Mouse (Mus musculus): ENCODE measurements around the gene Cfb.
"Not testable (repeated sequence)": the region's sequence is repeated elsewhere in the genome, so short reads cannot be mapped to it uniquely, and the experiment has no call there.

Cfb gene

DNA sequence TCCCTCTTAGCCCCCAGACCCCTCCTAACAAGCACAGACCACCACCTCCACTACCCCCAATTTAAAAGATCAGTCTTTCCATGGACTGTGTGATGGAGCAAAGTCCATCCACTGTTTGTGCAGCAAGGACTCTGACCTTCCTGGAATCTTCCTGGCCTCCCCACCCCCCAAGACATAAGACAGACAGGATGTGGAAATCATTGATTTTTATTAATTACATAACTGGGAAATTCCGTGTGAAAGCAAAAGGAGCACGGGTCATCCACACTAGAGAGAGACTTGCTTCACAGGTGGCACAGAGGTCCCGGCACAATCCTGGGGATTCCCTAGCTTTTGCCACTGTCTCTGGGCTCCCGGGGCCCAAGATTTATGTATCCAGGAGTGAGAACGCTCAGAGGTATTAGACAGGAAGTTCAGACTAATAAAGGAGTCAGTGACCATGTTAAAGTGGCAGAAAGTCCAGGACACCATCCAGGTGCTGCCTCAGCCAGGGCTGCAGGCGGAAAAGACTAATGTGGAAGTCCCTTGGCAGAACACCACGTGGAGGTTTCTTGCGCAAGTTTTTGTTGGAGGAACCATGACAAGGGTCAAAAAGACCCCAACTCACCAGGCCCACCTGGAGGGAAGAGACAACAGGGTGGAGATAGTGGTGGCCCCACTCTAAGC lies at the start of gene Cfb:
TSS of gene Cfb (minus strand) at position 103 of the 666 bp plus-strand sequence.
- no peak for DNase-seq (ENCODE audit: low read depth, low spot score)

DNA sequence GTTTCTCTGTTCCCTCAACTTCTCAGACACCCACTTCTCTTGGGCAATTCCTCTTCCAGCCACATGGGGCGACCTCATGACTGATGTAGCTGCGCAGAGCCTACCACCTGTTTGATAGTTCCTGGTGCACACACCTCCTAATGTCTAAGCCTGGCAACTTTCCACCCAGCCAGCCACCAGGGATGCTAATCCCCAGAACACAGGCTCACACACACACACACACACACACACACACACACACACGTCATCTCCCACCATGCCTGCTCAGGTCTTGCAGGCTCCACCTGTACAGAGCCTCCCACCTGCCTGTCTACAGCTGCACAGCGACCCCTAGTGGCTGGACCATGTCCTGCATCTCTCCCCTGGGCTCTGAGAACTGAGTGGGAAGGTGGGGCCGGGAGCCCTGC lies 49.6 kb upstream of the Cfb start:
- DNase-seq (ENCODE audit: low read depth, low spot score) = peak; percentile 92

DNA sequence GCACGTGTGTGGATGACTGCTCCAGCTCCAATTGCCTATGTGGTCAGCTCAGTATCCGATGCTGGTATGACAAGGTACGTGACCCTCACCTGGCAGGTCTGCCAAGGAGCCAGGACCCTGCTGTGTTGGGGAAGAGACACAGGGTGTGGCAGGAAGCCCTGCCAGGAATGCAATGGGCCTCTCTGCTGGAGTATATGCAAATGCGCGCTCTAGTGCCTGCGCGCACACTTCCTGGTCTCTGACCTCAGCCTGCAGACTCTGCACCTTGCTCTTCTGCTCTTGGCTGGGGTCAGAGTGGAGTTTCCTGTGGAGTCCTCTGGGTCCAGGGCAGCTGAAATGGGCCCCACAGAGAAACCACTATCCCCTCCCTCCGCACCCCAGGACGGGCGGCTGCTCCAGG lies 48.7 kb upstream of the Cfb start:
- peak; percentile 92 for DNase-seq (ENCODE audit: low read depth, low spot score)

DNA sequence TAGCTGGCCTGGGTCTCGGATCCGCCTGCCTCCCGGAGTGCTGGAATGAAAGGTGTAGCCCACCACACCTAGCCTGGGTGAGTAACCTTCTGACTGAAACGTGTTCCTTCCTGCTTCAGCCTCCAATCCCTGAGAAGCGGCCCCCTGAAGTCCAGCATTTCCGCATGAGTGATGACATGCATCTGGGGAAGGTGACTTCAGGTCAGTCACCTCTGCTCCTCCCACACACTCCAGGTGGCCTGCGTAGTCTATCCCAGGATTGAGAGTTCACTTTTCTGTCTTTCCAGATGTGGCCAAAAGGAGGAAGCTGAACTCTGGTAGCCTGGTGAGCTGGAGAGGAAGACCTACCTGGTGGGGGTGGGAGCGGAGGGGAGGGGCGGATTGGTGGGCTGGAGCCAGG lies 40.6 kb upstream of the Cfb start:
- DNase-seq (ENCODE audit: low read depth, low spot score) = peak; percentile 96

DNA sequence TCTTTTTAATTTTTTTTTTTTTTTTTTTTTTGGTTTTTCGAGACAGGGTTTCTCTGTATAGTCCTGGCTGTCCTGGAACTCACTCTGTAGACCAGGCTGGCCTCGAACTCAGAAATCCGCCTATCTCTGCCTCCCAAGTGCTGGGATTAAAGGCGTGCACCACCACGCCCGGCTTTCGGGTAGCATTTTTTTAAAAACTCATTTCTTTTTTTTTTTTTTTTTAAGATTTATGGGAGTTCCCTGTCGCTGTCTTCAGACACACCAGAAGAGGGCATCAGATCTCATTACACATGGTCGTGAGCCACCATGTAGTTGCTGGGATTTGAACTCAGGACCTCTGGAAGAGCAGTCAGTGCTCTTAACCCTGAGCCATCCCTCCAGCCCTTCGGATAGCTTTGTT lies 39.6 kb upstream of the Cfb start:
- DNase-seq (ENCODE audit: low read depth, low spot score) = not testable (repeated sequence)

DNA sequence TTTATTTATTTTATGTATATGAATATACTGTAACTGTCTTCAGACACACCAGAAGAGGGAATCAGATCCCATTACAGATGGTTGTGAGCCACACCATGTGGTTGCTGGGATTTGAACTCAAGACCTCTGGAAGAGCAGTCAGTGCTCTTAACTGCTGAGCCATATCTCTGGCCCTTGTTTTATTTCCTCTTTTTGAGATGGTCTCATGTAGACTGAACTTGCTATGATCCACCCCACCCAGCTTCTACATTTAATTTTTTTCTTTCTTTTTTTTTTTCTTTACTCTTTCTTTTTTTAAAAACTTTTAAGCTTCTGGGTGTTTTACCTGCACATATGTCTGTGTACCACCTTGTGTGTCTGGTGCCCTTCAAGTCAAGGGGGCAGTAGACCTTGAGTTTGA lies 38.5 kb upstream of the Cfb start:
- not testable (repeated sequence) for DNase-seq (ENCODE audit: low read depth, low spot score)

DNA sequence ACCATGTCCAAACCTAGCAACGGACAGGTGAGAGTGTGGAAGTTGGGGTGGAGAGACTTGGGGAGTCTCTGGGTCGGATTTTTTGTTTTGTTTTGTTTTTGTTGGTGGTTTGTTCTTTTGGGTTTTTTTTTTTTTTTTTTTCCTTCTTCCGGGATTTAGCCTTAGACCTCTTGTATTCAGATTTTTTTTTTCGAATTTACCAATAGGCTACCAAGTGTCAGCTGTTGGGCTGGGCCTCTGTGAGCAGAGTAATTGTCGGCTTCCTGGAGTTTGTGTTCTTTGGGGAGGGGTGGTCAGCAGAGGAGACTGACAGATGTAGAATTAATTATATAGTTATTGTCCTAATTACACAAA lies 37.5 kb upstream of the Cfb start:
- peak; percentile 31 for DNase-seq (ENCODE audit: low read depth, low spot score)

DNA sequence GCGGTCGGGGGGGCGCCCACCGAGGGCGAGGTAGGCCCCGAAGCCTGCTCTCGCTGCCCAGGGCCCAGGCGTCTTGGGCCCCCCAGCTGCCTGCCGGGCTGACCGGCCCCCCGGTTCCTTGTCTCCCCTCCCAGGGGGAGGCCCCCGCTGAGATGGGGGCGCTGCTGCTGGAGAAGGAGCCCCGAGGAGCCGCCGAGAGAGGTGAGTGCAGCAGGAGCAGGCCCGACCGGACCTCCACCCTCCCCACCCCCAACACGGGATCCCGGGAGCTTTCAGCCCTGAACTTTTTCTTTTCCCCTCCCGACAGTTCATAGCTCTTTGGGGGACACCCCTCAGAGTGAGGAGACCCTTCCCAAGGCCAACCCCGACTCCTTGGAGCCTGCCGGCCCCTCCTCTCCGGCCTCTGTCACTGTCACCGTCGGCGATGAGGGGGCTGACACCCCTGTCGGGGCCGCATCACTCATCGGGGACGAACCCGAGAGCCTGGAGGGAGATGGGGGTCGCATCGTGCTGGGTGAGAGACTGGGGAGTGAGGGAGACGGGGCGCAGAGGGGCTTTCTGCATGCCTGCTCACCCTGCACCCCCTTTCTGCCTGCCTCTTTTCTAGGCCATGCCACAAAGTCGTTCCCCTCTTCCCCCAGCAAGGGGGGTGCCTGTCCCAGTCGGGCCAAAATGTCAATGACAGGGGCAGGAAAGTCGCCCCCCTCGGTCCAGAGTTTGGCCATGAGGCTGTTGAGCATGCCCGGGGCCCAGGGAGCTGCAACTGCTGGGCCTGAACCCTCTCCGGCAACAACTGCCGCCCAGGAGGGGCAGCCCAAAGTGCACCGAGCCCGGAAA lies 37.0 kb upstream of the Cfb start:
- DNase-seq (ENCODE audit: low read depth, low spot score) = peak; percentile 45

DNA sequence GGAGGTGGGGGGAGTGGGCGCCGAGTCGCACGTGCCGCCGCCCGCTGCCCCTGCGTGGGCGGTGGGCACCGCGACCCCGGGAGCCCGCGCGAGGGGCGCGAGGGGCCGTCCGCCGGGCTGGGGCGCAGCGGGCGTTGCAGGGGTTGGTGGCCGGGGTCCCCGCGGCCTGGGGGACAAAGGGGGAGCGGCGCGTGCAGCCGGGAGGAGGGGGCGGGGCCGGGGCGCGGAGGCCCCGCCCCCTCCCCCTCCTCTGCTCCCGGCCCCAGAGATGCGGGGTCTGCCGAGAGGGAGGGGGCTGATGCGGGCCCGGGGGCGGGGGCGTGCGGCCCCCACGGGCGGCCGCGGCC lies 36.4 kb upstream of the Cfb start:
- DNase-seq (ENCODE audit: low read depth, low spot score) = peak; percentile 33

DNA sequence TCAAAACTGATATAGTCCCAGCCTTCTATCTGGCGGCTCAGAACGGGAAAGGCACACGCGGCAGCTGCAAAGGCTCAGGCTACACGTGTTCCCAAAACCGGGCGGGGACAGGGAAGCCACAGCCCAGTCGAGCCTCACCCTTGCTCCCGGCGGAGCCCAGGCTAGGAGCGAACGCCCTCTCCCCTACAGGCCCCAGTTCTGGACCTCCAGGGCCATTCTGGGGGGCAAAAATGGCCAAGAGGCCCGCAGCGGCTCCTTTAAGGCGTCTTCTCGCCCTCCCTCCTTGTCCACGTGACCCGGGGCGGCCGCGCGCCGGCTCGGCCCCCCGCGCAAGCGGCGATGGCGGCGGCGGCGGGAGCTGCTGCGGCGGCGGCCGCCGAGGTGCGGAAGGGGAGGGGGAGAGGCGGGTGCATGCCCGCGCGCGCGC lies 35.9 kb upstream of the Cfb start, which contains the start of the genes C2 and Ehmt2:
TSS of gene C2 (minus strand) at position 106 of the 427 bp plus-strand sequence.
TSS of gene Ehmt2 (plus strand) at position 310 of the 427 bp plus-strand sequence.
- DNase-seq (ENCODE audit: low read depth, low spot score) = peak; percentile 76

DNA sequence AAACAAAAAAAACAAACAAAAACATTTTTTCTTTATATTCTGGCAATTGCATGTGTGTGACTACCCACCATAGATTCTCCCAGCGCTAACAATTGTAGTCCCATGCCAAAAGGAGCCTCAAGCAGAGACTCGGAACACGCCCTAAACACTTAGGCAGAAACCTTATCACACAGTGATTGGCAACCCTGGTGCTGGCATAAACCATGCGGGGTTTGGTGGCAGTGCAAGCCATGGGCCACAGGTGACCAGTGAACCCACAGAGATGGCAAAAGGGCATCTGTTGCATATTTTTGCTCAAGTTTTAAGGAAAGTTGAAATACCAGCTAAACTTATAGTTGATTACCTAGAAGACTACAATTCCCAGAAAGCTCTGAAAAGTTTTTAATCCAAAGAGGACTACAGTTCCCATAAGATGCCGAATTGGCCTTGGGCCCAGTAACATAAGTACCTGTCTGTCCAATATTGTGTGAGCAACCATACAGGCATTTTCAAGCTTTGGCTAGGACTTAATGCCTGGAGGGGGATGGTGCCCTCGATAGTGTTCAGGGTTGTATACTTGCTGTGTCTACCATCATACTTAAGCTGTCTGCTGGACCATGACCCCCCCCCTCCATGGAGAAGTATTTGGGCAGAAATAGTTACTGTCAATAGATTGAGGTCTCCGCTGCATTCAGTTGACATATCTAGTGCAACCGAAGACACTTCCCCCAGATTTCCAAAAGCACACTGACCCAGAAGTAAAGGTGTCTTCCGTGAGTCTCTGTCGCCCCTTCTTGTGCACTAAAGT lies 35.2 kb upstream of the Cfb start:
- DNase-seq (ENCODE audit: low read depth, low spot score) = no peak

DNA sequence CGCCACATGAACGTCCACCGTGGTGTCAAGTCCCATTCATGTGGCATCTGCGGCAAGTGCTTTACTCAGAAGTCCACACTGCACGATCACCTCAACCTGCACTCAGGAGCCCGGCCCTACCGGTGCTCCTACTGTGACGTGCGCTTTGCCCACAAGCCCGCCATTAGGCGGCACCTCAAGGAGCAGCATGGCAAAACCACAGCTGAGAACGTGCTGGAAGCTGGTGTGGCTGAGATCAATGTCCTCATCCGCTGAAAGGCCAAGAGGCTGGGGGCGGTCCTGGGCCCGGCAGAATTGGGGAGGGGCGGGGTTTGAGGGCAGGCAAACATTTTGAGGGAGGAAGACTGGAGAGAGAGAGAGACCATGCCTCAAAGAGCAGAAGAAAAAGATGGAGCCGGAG lies 34.0 kb upstream of the Cfb start:
- peak; percentile 88 for DNase-seq (ENCODE audit: low read depth, low spot score)

DNA sequence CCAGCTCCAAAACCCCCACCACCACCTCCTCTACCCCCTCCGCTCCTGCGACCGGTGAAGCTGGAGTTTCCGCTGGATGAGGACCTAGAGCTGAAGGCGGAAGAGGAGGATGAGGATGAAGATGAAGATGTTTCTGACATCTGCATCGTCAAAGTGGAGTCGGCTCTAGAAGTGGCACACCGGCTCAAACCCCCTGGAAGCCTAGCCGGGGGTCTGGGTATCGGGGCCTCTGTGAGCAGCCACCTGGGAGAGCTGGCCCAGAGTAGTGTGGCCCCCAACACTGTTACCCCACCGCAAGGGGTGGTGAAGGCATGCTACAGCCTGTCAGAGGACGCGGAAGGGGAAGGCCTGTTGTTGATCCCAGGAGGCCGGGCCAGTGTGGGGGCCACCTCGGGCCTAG lies 33.4 kb upstream of the Cfb start:
- DNase-seq (ENCODE audit: low read depth, low spot score) = no peak

DNA sequence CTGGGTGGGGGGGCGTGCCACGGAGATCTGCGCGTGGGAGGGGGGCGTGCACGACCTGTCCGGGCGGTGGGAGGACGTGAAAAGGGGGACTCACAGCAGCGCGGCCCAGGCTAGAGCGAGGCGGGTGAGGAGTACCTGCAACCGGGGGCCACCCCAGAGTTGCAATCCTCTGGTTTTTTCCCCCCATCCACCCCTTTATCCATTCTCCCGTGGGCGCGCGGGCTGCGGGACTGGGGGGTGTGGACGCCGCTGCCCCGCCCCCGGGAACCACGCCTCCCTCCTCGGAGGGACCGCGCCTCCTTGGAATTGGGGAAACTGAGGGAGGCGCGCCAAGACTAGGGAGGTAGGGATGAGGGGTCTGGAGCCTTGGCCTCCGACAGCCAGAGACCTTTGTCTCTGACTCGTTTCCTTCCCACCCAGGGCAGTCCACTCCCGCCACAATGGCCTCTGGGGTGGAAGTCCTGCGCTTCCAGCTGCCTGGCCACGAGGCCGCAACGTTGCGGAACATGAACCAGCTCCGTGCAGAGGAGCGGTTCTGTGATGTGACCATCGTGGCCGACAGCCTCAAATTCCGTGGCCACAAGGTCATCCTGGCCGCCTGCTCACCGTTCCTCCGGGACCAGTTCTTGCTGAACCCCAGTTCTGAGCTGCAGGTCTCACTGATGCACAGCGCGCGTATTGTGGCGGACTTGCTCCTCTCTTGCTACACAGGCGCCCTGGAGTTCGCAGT lies 32.6 kb upstream of the Cfb start:
- DNase-seq (ENCODE audit: low read depth, low spot score) = peak; percentile 55

DNA sequence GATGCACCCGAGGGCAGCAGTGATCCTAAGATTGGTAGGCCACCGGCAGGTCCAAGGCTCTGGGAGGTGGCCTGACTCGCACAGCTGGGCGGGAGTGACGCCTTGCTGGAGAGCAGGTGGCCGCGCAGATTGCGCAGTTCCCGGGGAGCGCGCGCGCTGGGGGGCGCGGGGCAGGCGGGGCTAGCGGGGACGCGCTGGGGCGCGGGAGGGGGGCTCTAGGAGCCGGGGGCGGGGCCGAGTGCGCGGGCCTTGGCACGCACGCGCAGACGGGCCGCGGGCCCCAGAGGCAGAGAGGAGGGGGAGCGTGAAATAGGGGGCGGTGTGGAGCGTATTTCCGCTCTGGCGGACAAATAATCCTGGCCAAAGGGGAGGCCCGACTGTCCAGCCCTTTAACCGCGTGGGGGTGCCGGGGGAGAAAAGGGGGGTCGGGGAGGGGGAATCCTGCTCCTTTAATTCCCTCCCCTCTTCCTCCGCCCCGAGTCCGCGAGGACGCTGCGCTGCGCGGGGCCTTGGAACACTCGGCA lies 31.8 kb upstream of the Cfb start:
- DNase-seq (ENCODE audit: low read depth, low spot score) = peak; percentile 95

DNA sequence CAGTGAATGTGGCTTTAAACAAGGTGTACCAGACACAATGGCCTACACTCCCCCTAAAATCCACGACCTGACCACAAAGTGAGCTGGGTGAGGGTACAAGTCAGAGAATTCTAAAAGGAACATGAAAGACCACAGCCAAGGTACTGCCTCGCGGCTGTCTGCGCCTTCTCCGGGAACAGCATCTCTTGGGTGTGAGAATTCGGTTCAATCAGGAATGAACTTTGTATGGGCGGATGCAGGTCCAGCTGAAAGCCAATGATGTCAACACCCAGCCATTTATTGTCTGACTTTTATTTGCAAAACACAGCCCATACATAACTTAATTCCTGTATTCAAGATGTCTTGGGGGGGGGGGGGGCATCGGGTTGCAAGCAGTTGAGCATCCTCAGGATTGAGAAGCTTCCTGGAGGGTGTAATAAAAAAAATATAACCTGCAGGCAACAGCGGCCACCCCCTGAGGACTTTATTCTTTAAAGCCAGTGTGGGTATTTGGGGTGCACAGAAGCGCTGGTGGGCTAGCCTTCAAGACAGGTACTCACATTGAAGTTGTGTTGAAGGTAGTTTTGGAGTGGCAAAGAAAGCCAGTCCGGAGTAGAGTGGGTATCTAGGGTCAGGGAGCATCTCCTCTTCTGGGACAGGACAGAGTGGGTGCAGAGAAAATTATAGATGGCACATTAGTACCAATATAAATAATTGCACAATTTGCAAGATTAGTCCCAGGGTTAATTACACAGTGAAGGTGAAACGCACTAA lies 30.9 kb upstream of the Cfb start:
- peak; percentile 33 for DNase-seq (ENCODE audit: low read depth, low spot score)

DNA sequence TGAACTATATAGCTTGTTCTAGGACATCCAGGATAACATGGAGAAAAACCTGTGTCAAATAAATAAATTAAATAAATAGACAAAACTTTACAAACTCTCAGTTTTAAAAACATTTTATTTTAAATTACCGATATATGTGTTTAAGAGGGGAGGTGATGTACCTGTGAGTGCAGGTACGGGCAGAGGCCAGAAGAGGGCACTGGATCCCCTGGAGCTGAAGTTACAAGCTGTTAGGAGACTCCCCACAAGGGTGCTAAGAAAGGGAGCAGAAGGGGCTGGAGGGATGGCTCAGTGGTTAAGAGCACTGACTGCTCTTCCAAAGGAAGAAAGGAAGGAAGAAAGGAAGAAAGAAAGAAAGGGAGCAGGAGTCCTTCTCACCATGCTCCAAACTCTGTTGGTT lies 29.1 kb upstream of the Cfb start:
- peak; percentile 83 for DNase-seq (ENCODE audit: low read depth, low spot score)

DNA sequence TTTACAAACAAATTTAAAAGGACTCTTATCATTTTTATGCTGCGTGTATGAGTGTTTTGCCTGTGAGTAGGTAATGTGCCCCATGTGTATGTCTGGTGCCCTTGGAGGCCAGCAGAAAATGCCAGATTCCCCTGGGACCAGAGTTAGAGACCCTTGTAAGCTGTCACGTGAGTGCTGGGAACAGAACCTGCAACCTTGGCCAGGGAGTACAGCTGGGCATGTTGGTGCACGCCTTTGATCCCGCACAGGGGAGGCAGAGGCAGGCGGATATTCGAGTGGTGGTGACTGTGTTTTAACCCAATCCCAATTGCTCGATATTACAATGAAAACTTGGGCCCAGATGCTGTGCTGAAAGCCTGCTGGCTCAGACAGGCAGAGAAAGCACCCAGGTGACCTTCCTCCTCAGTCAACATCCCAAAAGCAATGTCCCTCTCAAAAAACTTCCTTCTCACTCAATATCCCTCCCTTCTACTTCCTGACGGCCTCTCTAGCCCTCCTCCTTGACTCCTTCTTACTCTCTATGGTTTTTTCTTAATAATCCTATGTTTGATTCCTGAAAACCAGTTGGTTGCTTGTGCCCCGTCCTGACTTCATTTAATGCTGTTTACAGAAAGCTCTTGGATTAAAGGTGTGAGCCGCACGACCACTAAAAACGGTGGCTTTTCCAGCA lies 27.9 kb upstream of the Cfb start:
- DNase-seq (ENCODE audit: low read depth, low spot score) = peak; percentile 45

DNA sequence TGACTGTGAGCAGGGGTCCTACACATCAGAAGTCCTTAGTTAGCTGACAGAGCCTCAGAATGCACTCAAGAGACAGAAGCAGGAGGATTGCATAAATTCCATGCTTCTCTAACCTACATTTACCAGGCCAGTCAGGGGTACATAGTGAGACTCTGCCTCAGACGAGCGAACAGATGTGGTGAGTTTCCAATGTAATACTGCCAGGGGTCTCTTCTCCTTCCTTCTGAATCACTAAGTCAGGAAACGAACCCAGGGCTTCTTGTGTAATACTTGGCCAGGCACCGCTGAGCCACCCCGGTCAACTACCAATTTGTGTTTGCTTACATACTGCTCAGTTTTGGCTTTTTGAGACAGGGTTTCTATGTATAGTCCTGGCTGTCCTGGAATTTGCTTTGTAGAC lies 25.6 kb upstream of the Cfb start:
- DNase-seq (ENCODE audit: low read depth, low spot score) = no peak

DNA sequence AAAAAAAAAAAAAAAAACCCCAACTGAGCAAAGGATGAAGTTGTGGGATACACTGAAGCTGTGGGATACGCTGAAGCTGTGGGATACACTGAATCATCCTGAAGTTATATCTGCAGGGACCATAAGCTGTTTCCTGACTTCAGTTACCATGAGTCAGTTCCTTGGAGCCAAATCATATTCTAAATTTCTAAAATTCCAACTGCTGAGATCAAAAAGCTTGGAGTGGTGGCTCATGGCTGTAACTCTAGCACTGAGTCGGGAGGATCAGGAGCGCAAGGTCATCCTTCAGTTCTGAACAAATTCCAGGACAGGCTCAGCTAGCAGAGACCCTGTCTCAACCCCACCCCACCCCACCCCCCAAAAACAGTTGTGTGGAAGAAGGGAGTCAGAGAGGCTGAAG lies 23.3 kb upstream of the Cfb start:
- no peak for DNase-seq (ENCODE audit: low read depth, low spot score)

Data from R1 (cell line).